Mouse (Mus musculus) stomach, postnatal 0 days (tissue): ENCODE results near the gene Ccdc136.

Experiments used
- CTCF ChIP-seq: IDR thresholded peaks from 2 replicates; pipeline ENCODE4 v1.5.1; 2016; ENCODE audit warnings: antibody characterized with exemption, low read depth, mild to moderate bottlenecking, moderate library complexity
- EP300 ChIP-seq: optimal IDR thresholded peaks from 2 replicates; pipeline ENCODE3; 2016; ENCODE audit warnings: antibody characterized with exemption

GRCm38 (mm10) chr6:29433038-29433803 lies 37.1 kb downstream of the Ccdc136 start, which contains the start of gene Flnc:
- TF ChIP-seq CTCF (no peak), EP300 (no peak)
